Mouse (Mus musculus) spleen, adult 2 months (tissue): Measurements from ENCODE around the gene Gosr1. TPM values are rescaled to one million over a fixed set of nuclear protein-coding genes. Genes with fewer than 3 reads are reported as not detected.

Source experiments
- DNase-seq, 2 experiments: peaks; one replicate each; pipeline versions ENCODE4 v3.0.0 to v3.0.0-alpha.2; 2012 to 2021; ENCODE audit warnings: low spot score in 2 of 2, low read depth in 1 of 2
- H3K27ac ChIP-seq: fragments of 200-500 bp; 2 replicates; pipeline ENCODE4 v1.5.1; 2012; ENCODE audit warnings: low read length, inconsistent platforms; ENCODE audit not compliant: insufficient read depth
- H3K27me3 ChIP-seq: fragments of 200-500 bp; 2 replicates; pipeline ENCODE4 v1.6.1; 2012; ENCODE audit warnings: mild to moderate bottlenecking, moderate library complexity, low read length, inconsistent platforms; ENCODE audit not compliant: control insufficient read depth, insufficient read depth
- H3K36me3 ChIP-seq: fragments of 200-500 bp; 2 replicates; pipeline ENCODE4 v1.6.1; 2012; ENCODE audit warnings: mild to moderate bottlenecking, low read length, inconsistent platforms; ENCODE audit not compliant: control insufficient read depth, insufficient read depth
- H3K4me1 ChIP-seq: fragments of 200-500 bp; 2 replicates; pipeline ENCODE4 v1.6.1; 2011; ENCODE audit warnings: inconsistent platforms; ENCODE audit not compliant: control insufficient read depth, insufficient read depth, insufficient read length
- H3K4me3 ChIP-seq: fragments of 200-500 bp; 2 replicates; pipeline ENCODE4 v1.5.1; 2011; ENCODE audit warnings: mild to moderate bottlenecking, inconsistent platforms; ENCODE audit not compliant: insufficient read depth, insufficient read length; ENCODE audit errors: extremely low read depth
- CTCF ChIP-seq: fragments of 200-500 bp; IDR thresholded peaks from 2 replicates; pipeline ENCODE4 v1.5.1; 2011; ENCODE audit warnings: mild to moderate bottlenecking, inconsistent platforms; ENCODE audit not compliant: insufficient read depth, insufficient read length, insufficient replicate concordance; ENCODE audit errors: extremely low read depth
- POLR2A ChIP-seq: fragments of 200-500 bp; IDR thresholded peaks from 2 replicates; pipeline ENCODE4 v1.6.1; 2011; ENCODE audit warnings: low read depth, low read length, inconsistent platforms
- WGBS: fragments of 180-500 bp; shearing (Covaris S2); methylation state at CpG from one replicate; pipeline ENCODE4 v1.1.7; 2018; 5-methylcytosine and 5-hydroxymethylcytosine counted together
- polyA plus RNA-seq: library from polyadenylated mRNA; depleted of rRNA; stranded (reverse); fragments of >200 nt; gene quantifications from 2 replicates; pipeline ENCODE4 v1.2.3, GENCODE M21; 2012

The Gosr1 gene
- polyA plus RNA-seq, 1 experiment = 12.2 TPM

DNA sequence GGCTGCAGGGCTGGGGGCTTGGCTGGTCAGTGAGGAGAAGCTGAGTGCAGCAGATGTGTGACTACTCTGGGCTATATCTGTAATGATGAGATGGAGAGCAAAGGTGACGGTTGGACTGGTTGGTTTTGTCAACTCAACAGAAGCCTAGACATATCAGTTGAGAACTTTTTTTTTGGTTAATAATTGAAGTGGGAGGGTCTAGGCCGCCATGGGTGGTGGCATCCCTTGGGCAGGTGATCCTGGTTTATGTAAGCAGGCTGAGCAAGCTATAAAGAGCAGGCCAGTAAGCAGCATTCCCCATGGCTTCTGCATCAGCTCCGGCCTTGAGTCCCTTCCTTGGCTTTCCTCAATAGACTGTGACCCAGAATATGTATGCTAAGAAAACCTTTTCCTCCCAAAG lies 39.9 kb upstream of the Gosr1 start:
- DNase-seq = no peak
- Histone ChIP-seq H3K4me1 (no peaks in the 10 kb centered on the region), H3K36me3 (no peaks in the 10 kb centered on the region), H3K4me3 (no peak overlapping the region), H3K27me3 (no peaks in the 10 kb centered on the region), H3K27ac (no peak overlapping the region)
- TF ChIP-seq CTCF = no peak
- TF ChIP-seq POLR2A = no peak
- WGBS = 96% methylated on average over 3 of the region's 3 CpGs

DNA sequence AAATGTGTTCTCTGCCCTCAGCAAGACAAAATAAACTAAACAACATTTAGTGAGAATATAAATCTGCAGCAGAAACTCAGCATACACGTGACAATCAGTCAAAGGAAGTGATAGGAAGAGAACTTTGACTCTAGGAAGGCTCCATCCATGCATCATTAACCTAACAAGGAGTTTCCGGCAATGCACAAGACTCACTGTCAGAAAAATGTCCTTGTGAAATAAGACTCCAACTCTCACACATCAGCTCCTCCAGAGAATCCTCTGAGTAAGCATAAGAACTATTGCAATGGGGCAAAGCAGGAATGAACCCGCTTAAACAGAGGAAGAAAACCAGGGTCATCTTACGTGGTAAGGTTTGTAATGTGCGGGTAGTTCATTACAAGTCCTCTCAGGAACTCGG lies 33.9 kb upstream of the Gosr1 start:
- Histone ChIP-seq H3K27me3 (no peaks in the 10 kb centered on the region), H3K27ac (no peak overlapping the region), H3K4me1 (no peaks in the 10 kb centered on the region), H3K4me3 (no peak overlapping the region), H3K36me3 (no peaks in the 10 kb centered on the region)
- no peak for DNase-seq
- no peak for TF ChIP-seq CTCF
- no peak for TF ChIP-seq POLR2A
- WGBS = 94% methylated on average over 6 of the region's 6 CpGs

DNA sequence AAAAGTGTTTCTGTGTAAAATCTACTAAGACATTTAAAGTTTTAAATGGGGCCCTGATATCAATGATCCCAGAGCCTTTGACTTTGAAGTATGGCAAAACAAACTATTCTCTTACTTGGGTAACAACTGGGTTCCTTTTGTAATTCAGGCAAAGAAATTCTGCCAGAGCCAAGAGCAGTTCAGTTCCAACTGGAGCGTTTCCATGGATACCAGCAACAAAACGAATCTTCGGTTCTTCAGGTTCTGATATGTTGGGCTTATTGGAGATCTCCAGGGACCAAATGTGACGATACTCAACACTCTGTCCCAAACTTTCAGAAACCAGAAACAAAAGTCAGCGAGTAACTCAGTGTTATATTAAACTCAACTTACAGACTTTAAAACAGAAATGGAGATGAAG lies 31.9 kb upstream of the Gosr1 start:
- TF ChIP-seq POLR2A (no peak), CTCF (no peak)
- H3K36me3 ChIP-seq = no peaks in the 10 kb centered on the region; the same call in 1 of the 2 replicates
- DNase-seq = no peak
- no peak overlapping the region for H3K27ac ChIP-seq
- no peak overlapping the region for H3K4me3 ChIP-seq
- 91% methylated on average over 5 of the region's 5 CpGs for WGBS
- H3K27me3 ChIP-seq = no peaks in the 10 kb centered on the region
- H3K4me1 ChIP-seq = no peaks in the 10 kb centered on the region

DNA sequence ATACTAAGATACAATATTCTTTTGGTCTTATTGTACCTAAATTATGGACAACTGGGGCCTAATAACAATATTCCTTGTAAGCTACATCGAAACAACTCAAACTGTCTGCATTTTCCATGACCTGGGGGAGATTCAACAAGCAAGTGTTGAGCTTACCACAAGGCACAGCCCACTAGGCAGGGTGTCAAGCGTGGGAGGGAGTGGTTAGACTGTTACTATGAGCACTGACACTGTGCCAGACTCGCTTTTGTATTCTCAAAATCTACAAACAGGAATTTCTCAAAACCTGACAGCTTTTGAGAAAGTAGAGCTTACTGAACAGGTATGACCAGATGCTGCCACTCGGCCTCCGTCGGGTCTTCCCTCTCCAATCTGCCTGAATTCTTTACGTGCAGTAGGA lies 28.0 kb upstream of the Gosr1 start:
- WGBS = 90% methylated on average over 7 of the region's 7 CpGs
- H3K4me1 ChIP-seq = no peaks in the 10 kb centered on the region
- H3K4me3 ChIP-seq = no peak overlapping the region
- no peak overlapping the region for H3K27ac ChIP-seq
- no peaks in the 10 kb centered on the region for H3K27me3 ChIP-seq
- H3K36me3 ChIP-seq = no peaks in the 10 kb centered on the region; the same call in 1 of the 2 replicates
- no peak for DNase-seq
- no peak for TF ChIP-seq CTCF
- no peak for TF ChIP-seq POLR2A

DNA sequence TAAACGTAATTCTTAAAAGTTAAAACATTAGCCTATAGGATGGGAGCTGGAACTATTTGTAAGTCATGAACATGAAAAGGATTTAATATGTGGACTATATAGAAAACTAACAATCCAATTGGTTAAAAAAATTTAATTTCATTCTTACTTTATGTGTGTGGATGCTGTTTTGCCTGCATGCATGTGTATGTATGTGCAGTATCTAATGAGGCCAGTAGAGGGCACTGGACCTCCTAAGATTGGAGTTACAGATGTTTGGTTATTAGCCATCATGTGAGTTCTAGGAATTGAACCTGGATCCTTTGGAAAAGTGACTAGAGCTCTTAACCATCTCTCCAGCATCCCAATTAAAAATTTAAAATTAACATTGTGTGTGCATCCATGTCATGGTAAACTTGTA lies 25.9 kb upstream of the Gosr1 start:
- peak; percentile 15 to 16 for DNase-seq
- peak; percentile 24; the same call in 1 of the 2 replicates for TF ChIP-seq CTCF
- no peak for TF ChIP-seq POLR2A
- Histone ChIP-seq H3K4me3 (no peak overlapping the region), H3K36me3 (no peaks in the 10 kb centered on the region; the same call in 1 of the 2 replicates), H3K4me1 (no peaks in the 10 kb centered on the region), H3K27ac (no peak overlapping the region), H3K27me3 (no peaks in the 10 kb centered on the region)
- WGBS = 98% methylated on average over 1 of the region's 1 CpGs

DNA sequence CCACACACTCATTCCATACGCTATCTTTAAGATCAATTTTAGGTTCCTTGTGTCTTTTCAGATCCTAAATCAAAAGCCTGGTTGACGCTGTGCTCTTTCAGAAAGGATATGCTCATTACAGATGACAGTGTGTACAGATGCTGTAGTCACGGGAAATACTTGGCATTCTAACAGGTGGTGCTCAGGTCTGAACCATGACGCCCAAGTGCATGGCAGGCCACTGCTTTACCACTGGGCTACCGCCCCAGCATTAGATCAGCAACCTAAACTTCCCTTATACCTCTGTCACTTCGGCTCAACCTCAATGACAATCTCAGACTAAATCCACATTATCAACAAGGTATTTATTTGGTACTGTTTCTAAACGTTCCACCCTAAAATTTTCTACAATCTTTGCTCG lies 12.2 kb upstream of the Gosr1 start:
- no peak overlapping the region for H3K4me3 ChIP-seq
- WGBS = 87% methylated on average over 8 of the region's 8 CpGs
- H3K4me1 ChIP-seq = no peaks in the 10 kb centered on the region
- H3K27ac ChIP-seq = no peak overlapping the region
- no peak for DNase-seq
- TF ChIP-seq POLR2A = no peak
- TF ChIP-seq CTCF = no peak
- no peaks in the 10 kb centered on the region for H3K27me3 ChIP-seq
- no peaks in the 10 kb centered on the region for H3K36me3 ChIP-seq

DNA sequence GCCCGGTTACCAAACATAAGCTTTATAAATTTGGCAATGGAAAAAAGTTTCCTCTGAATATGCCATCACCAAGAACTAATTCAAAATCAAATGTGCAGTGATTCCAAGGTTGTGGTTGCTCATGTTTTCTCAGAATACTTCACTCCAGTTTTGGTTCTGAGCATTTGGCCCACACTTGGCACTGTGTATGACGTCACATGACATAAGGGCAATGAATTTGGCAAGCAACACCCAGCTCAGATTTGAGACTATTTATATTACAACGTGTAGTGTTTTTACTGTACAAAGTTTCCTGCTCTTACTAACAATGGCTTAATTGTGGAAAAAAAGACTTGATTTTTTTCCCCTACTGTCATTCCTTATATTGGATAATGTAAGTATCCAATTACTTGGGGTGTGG lies 10.4 kb upstream of the Gosr1 start:
- TF ChIP-seq CTCF (no peak), POLR2A (no peak)
- no peak for DNase-seq
- Histone ChIP-seq H3K27ac (no peak overlapping the region), H3K36me3 (no peaks in the 10 kb centered on the region), H3K4me3 (no peak overlapping the region), H3K27me3 (no peaks in the 10 kb centered on the region), H3K4me1 (no peaks in the 10 kb centered on the region)
- 66% methylated on average over 3 of the region's 3 CpGs for WGBS
